Mouse (Mus musculus) induced T-regulatory cell, adult 2 months (primary cell): ENCODE results near the gene Jazf1.
A peak's percentile ranks its signal among the peaks of the same experiment; 100 is the strongest.

ENCODE experiments used
- DNase-seq: peaks from one replicate; pipeline ENCODE4 v3.0.0-alpha.2; 2012; ENCODE audit warnings: low read depth

The Jazf1 gene

GRCm38 (mm10) chr6:52956131-52956530 lies 112.3 kb downstream of the Jazf1 start:
- DNase-seq: no peak

GRCm38 (mm10) chr6:52955304-52955703 lies 113.1 kb downstream of the Jazf1 start:
- DNase-seq: peak; percentile 10

- no peak for DNase-seq
These were observed 113.6 kb downstream of the Jazf1 start for GRCm38 (mm10) chr6:52954861-52955260.

GRCm38 (mm10) chr6:52954441-52954840 lies 114.0 kb downstream of the Jazf1 start:
- no peak for DNase-seq

- no peak for DNase-seq
These were observed 115.9 kb downstream of the Jazf1 start for GRCm38 (mm10) chr6:52952526-52952900.

GRCm38 (mm10) chr6:52951871-52952525 lies 116.4 kb downstream of the Jazf1 start:
- DNase-seq: no peak

- DNase-seq: no peak
These were observed 118.1 kb downstream of the Jazf1 start for GRCm38 (mm10) chr6:52950371-52950770.

- DNase-seq: no peak
These were observed 125.9 kb downstream of the Jazf1 start for GRCm38 (mm10) chr6:52942534-52942933.

GRCm38 (mm10) chr6:52942101-52942500 lies 126.3 kb downstream of the Jazf1 start:
- no peak for DNase-seq

- no peak for DNase-seq
These were observed 130.5 kb downstream of the Jazf1 start for GRCm38 (mm10) chr6:52937916-52938315.

GRCm38 (mm10) chr6:52936995-52937394 lies 131.4 kb downstream of the Jazf1 start:
- no peak for DNase-seq

GRCm38 (mm10) chr6:52934021-52934420 lies 134.4 kb downstream of the Jazf1 start:
- no peak for DNase-seq

- DNase-seq: no peak
These were observed 135.7 kb downstream of the Jazf1 start for GRCm38 (mm10) chr6:52932603-52933178.

GRCm38 (mm10) chr6:52929358-52929757 lies 139.1 kb downstream of the Jazf1 start:
- DNase-seq: no peak

GRCm38 (mm10) chr6:52926947-52927346 lies 141.5 kb downstream of the Jazf1 start:
- DNase-seq: peak; percentile 21

GRCm38 (mm10) chr6:52925458-52926042 lies 142.9 kb downstream of the Jazf1 start:
- DNase-seq: no peak

GRCm38 (mm10) chr6:52921248-52921647 lies 147.2 kb downstream of the Jazf1 start:
- DNase-seq: no peak

GRCm38 (mm10) chr6:52920719-52921118 lies 147.7 kb downstream of the Jazf1 start:
- no peak for DNase-seq

- DNase-seq: no peak
These were observed 149.0 kb downstream of the Jazf1 start for GRCm38 (mm10) chr6:52919442-52919841.

- DNase-seq: peak; percentile 81
These were observed 149.5 kb downstream of the Jazf1 start for GRCm38 (mm10) chr6:52918980-52919379.

GRCm38 (mm10) chr6:52917471-52917870 lies 151.0 kb downstream of the Jazf1 start:
- no peak for DNase-seq

GRCm38 (mm10) chr6:52916836-52917376 lies 151.5 kb downstream of the Jazf1 start:
- no peak for DNase-seq

- no peak for DNase-seq
These were observed 153.5 kb downstream of the Jazf1 start for GRCm38 (mm10) chr6:52914921-52915320.
